Mouse (Mus musculus) MEL (cell line): ENCODE data around the gene Gm20388. TPM values are rescaled to one million over a fixed set of nuclear protein-coding genes. Genes with fewer than 3 reads are reported as not detected.

Experiments
- DNase-seq: peaks from one replicate; pipeline ENCODE4 v3.0.0; 2011; ENCODE audit warnings: low read depth, low spot score
- H3K27ac ChIP-seq: 2 replicates; pipeline ENCODE4 v1.5.1; 2012; ENCODE audit warnings: low read depth, mild to moderate bottlenecking, control low read depth, low read length, moderate library complexity; ENCODE audit not compliant: control insufficient read depth
- H3K27me3 ChIP-seq, 2 experiments: fragments of 150-350 bp in 1 of 2; sonication (generic) in 1 of 2; 2 replicates each; pipeline ENCODE4 v1.6.1; 2012; ENCODE audit warnings: low read length in 2 of 2, mild to moderate bottlenecking in 2 of 2, improper control_type of control experiment in 1 of 2, moderate library complexity in 1 of 2; ENCODE audit not compliant: insufficient read depth in 2 of 2, control insufficient read depth in 1 of 2
- H3K36me3 ChIP-seq, 2 experiments: 2 replicates each; pipeline ENCODE4 v1.6.1; 2012 to 2014; ENCODE audit warnings: low read length in 2 of 2, improper control_type of control experiment in 1 of 2, inconsistent platforms in 1 of 2, mild to moderate bottlenecking in 1 of 2; ENCODE audit not compliant: insufficient read depth in 2 of 2, control insufficient read depth in 1 of 2
- H3K4me1 ChIP-seq, 2 experiments: fragments of 150-350 bp in 1 of 2; sonication (generic) in 1 of 2; 2 replicates each; pipeline ENCODE4 v1.6.1; 2012; ENCODE audit warnings: low read length in 2 of 2, improper control_type of control experiment in 1 of 2, mild to moderate bottlenecking in 1 of 2; ENCODE audit not compliant: insufficient read depth in 2 of 2, control insufficient read depth in 1 of 2
- H3K4me3 ChIP-seq, 2 experiments: fragments of 150-350 bp in 1 of 2; sonication (generic) in 1 of 2; 2 replicates each; pipeline ENCODE4 v1.5.1; 2012; ENCODE audit warnings: low read depth in 2 of 2, low read length in 2 of 2, mild to moderate bottlenecking in 2 of 2, moderate library complexity in 2 of 2, control low read depth in 1 of 2, improper control_type of control experiment in 1 of 2; ENCODE audit not compliant: control insufficient read depth in 1 of 2, insufficient read depth in 1 of 2
- H3K79me2 ChIP-seq: 2 replicates; pipeline ENCODE4 v1.6.1; 2012; ENCODE audit warnings: mild to moderate bottlenecking, low read length, moderate library complexity; ENCODE audit not compliant: control insufficient read depth, poor library complexity, insufficient read depth
- H3K9ac ChIP-seq: 2 replicates; pipeline ENCODE4 v1.6.1; 2012; ENCODE audit warnings: low read depth, mild to moderate bottlenecking, control low read depth, low read length, moderate library complexity; ENCODE audit not compliant: control insufficient read depth, poor library complexity, severe bottlenecking
- H3K9me3 ChIP-seq: fragments of 150-350 bp; sonication (generic); replicated peaks from 2 replicates; pipeline ENCODE4 v1.6.1; 2012; ENCODE audit warnings: mild to moderate bottlenecking, low read length, improper control_type of control experiment, moderate library complexity; ENCODE audit not compliant: insufficient read depth
- CTCF ChIP-seq, 3 experiments: IDR thresholded peaks in 2 of 3; conservative IDR thresholded peaks in 1 of 3; 2 replicates each; pipeline ENCODE4 v1.5.1; 2011 to 2012; ENCODE audit warnings: low read length in 3 of 3, low read depth in 2 of 3, mild to moderate bottlenecking in 2 of 3, improper control_type of control experiment in 1 of 3, inconsistent platforms in 1 of 3, mixed read lengths in 1 of 3, moderate library complexity in 1 of 3; ENCODE audit not compliant: control insufficient read depth in 1 of 3, insufficient read depth in 1 of 3, poor library complexity in 1 of 3, severe bottlenecking in 1 of 3
- E2F4 ChIP-seq: IDR thresholded peaks from 2 replicates; pipeline ENCODE4 v1.6.1; 2011; ENCODE audit warnings: low read depth, low read length, improper control_type of control experiment, borderline replicate concordance
- EP300 ChIP-seq, 2 experiments: IDR thresholded peaks; 2 replicates each; pipeline ENCODE4 v1.6.1; 2011; ENCODE audit warnings: improper control_type of control experiment in 2 of 2, low read length in 2 of 2, low read depth in 1 of 2, mild to moderate bottlenecking in 1 of 2
- GABPA ChIP-seq: IDR thresholded peaks from 2 replicates; pipeline ENCODE4 v1.6.1; 2012; ENCODE audit warnings: low read depth, mild to moderate bottlenecking, inconsistent platforms, low read length, improper control_type of control experiment, moderate library complexity
- GATA1 ChIP-seq: IDR thresholded peaks from 2 replicates; pipeline ENCODE4 v1.6.1; 2011; ENCODE audit warnings: low read depth, low read length, improper control_type of control experiment
- HCFC1 ChIP-seq: IDR thresholded peaks from 2 replicates; pipeline ENCODE4 v1.6.1; 2012; ENCODE audit warnings: low read depth, mild to moderate bottlenecking, inconsistent platforms, low read length, improper control_type of control experiment, moderate library complexity
- MEF2A ChIP-seq: IDR thresholded peaks from 2 replicates; pipeline ENCODE4 v1.6.1; 2014; ENCODE audit warnings: low read depth, mild to moderate bottlenecking, inconsistent platforms, low read length, improper control_type of control experiment; ENCODE audit not compliant: poor library complexity, insufficient replicate concordance, severe bottlenecking; ENCODE audit errors: extremely low read depth
- MYB ChIP-seq: IDR thresholded peaks from 2 replicates; pipeline ENCODE4 v1.6.1; 2011; ENCODE audit warnings: mild to moderate bottlenecking, low read depth, low read length, improper control_type of control experiment
- NRF1 ChIP-seq: IDR thresholded peaks from 2 replicates; pipeline ENCODE4 v1.6.1; 2014; ENCODE audit warnings: low read depth, mild to moderate bottlenecking, inconsistent platforms, low read length, improper control_type of control experiment, moderate library complexity; ENCODE audit not compliant: poor library complexity, insufficient read depth, severe bottlenecking
- SIN3A ChIP-seq: IDR thresholded peaks from 2 replicates; pipeline ENCODE4 v1.6.1; 2012; ENCODE audit warnings: low read length, improper control_type of control experiment, inconsistent platforms
- SMC3 ChIP-seq: IDR thresholded peaks from 2 replicates; pipeline ENCODE4 v1.6.1; 2011; ENCODE audit warnings: low read depth, low read length, improper control_type of control experiment
- UBTF ChIP-seq: IDR thresholded peaks from 2 replicates; pipeline ENCODE4 v1.6.1; 2012; ENCODE audit warnings: low read depth, mild to moderate bottlenecking, inconsistent platforms, low read length, improper control_type of control experiment, moderate library complexity, borderline replicate concordance; ENCODE audit not compliant: insufficient read depth
- USF1 ChIP-seq: IDR thresholded peaks from 2 replicates; pipeline ENCODE4 v1.6.1; 2014; ENCODE audit warnings: low read depth, mild to moderate bottlenecking, inconsistent platforms, low read length, improper control_type of control experiment, moderate library complexity
- ZC3H11A ChIP-seq: IDR thresholded peaks from 2 replicates; pipeline ENCODE4 v1.6.1; 2012; ENCODE audit warnings: low read depth, mild to moderate bottlenecking, inconsistent platforms, low read length, improper control_type of control experiment
- polyA plus RNA-seq, 2 experiments: library from polyadenylated mRNA; stranded (reverse) in 1 of 2; unstranded in 1 of 2; fragments of >175 nt in 1 of 2; fragments of >200 nt in 1 of 2; gene quantifications; 2 replicates each; pipeline versions ENCODE4 v1.2.1 to v1.2.4; 2012; ENCODE audit warnings: low replicate concordance in 2 of 2, low read depth in 1 of 2; ENCODE audit not compliant: insufficient read length in 2 of 2, insufficient read depth in 1 of 2, missing spikeins in 1 of 2
- total RNA-seq: library from RNA; depleted of rRNA; stranded (reverse); fragments of 300-350 nt; gene quantifications from 2 replicates; pipeline ENCODE4 v1.2.3, GENCODE M21; 2012

Gm20388 gene
- total and polyA plus RNA-seq, 3 experiments: 11.1 to 17.8 TPM; not detected in 1

GRCm38 (mm10) chr8:121192451-121192850, 1281.8 kb downstream of the Gm20388 start:
- H3K9me3 ChIP-seq: no peaks in the 10 kb centered on the region
- H3K36me3 ChIP-seq: peaks cover 0 to 4% of the 10 kb centered on the region in 2 experiments; a peak in 2 of 4 replicates
- H3K4me1 ChIP-seq: peaks cover 0 to 7% of the 10 kb centered on the region in 2 experiments; a peak in 2 of 4 replicates
- TF ChIP-seq ZC3H11A (no peak), NRF1 (no peak), SMC3 (no peak), USF1 (no peak), E2F4 (no peak), UBTF (no peak), HCFC1 (no peak), CTCF (IDR thresholded peaks at IDR 0.05 in 2 of 3, conservative IDR thresholded peaks at IDR 0.05 in 1 of 3; ENCODE audit: control insufficient read depth in 1 of 3, insufficient read depth in 1 of 3, low read depth in 2 of 3, low read length in 3 of 3, poor library complexity in 1 of 3, severe bottlenecking in 1 of 3) (no peak), MEF2A (no peak), GABPA (no peak), MYB (no peak), EP300 (IDR thresholded peaks at IDR 0.05; ENCODE audit: low read depth in 1 of 2, low read length in 2 of 2) (no peak), GATA1 (no peak)
- no peak overlapping the region for H3K9ac ChIP-seq
- no peak for DNase-seq
- no peak overlapping the region for H3K4me3 ChIP-seq
- no peaks in the 10 kb centered on the region for H3K79me2 ChIP-seq
- no peaks in the 10 kb centered on the region for H3K27me3 ChIP-seq
- no peak overlapping the region for H3K27ac ChIP-seq

GRCm38 (mm10) chr8:121195970-121196369, 1285.3 kb downstream of the Gm20388 start:
- Histone ChIP-seq H3K9me3 (no peaks in the 10 kb centered on the region), H3K36me3 (no peaks in the 10 kb centered on the region), H3K79me2 (no peaks in the 10 kb centered on the region), H3K4me1 (no peaks in the 10 kb centered on the region), H3K27me3 (no peaks in the 10 kb centered on the region), H3K4me3 (no peak overlapping the region), H3K27ac (no peak overlapping the region), H3K9ac (no peak overlapping the region)
- TF ChIP-seq SIN3A: no peak
- no peak for DNase-seq
